Mouse (Mus musculus) olfactory bulb, adult 2 months (tissue): ENCODE measurements around the gene Adamtsl2.

ENCODE experiments used
- CTCF ChIP-seq: fragments of 200-500 bp; IDR thresholded peaks from 2 replicates; pipeline ENCODE4 v1.5.1; 2012; ENCODE audit warnings: low read depth, mild to moderate bottlenecking, low read length, moderate library complexity; ENCODE audit not compliant: insufficient read depth
- POLR2A ChIP-seq: fragments of 200-500 bp; IDR thresholded peaks from 2 replicates; pipeline ENCODE4 v1.6.1; 2012; ENCODE audit warnings: mild to moderate bottlenecking, low read depth, low read length, moderate library complexity; ENCODE audit not compliant: insufficient read depth

DNA sequence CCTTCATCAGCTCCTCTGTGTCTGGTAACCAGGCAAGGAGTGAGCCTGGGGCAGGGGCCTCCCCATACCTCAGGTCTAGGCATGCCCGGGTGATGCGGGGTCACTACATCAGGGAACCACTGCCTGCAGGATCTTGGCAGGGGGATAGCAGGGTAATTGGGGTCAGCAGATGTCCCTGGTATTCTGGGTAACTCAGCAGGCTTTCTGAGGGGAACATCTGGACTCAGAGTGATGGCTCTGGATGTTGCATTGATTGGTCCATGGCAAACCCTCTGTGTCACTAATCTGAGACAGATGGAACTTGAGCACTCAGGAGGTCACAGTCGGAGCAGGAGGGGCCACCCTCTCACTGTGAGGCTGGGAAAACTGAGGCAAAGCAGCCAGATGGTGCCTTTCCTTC, 27.6 kb downstream of the Adamtsl2 start:
- TF ChIP-seq POLR2A (no peak), CTCF (no peak)
